Mouse (Mus musculus): Measurements from ENCODE around the gene Tjp2. TPM values are rescaled to one million over a fixed set of nuclear protein-coding genes. Genes with fewer than 3 reads are reported as not detected.

Tjp2 gene
- total and polyA plus RNA-seq, 3 experiments: 0.03 to 0.11 TPM; not detected in 1

- H3K36me3 ChIP-seq (replicated peaks): no peaks in the 10 kb centered on the region
- TF ChIP-seq CTCF (IDR thresholded peaks at IDR 0.05; ENCODE audit: low read depth, low read length): no peak
- TF ChIP-seq GATA2 (IDR thresholded peaks at IDR 0.05; ENCODE audit: borderline replicate concordance, low read depth, low read length): no peak
- no peak for TF ChIP-seq POLR2AphosphoS5 (IDR thresholded peaks at IDR 0.05; ENCODE audit: insufficient replicate concordance, low read depth, low read length)
- no peak for TF ChIP-seq TAL1 (conservative IDR thresholded peaks at IDR 0.05; ENCODE audit: low read depth, low read length)
- TF ChIP-seq GATA1 (IDR thresholded peaks at IDR 0.05; ENCODE audit: borderline replicate concordance, low read length): no peak
- ATAC-seq (ENCODE audit: extremely low read depth, insufficient number of reproducible peaks, low FRiP score, poor library complexity, severe bottlenecking) (no peak), DNase-seq (ENCODE audit: low spot score) (no peak)
- peaks cover 4% of the 10 kb centered on the region; the same call in 1 of the 2 replicates for H3K27me3 ChIP-seq (ENCODE audit: insufficient read depth, low read length)
- H3K9me3 ChIP-seq (replicated peaks): no peaks in the 10 kb centered on the region
- no peaks in the 10 kb centered on the region for H3K4me1 ChIP-seq (ENCODE audit: insufficient read depth, low read depth, low read length)
- H3K4me3 ChIP-seq (ENCODE audit: low read depth, low read length): no peak overlapping the region
Measured at GRCm38 (mm10) chr19:24120811-24121210, 104.0 kb downstream of the Tjp2 start.

- no peak for DNase-seq (ENCODE audit: low spot score)
- no peak overlapping the region for H3K4me3 ChIP-seq (ENCODE audit: low read depth, low read length)
- H3K36me3 ChIP-seq (replicated peaks): no peaks in the 10 kb centered on the region
- H3K9me3 ChIP-seq (replicated peaks): no peaks in the 10 kb centered on the region
- no peaks in the 10 kb centered on the region; the same call in 1 of the 2 replicates for H3K27me3 ChIP-seq (ENCODE audit: insufficient read depth, low read length)
- no peak for ATAC-seq (ENCODE audit: extremely low read depth, insufficient number of reproducible peaks, low FRiP score, poor library complexity, severe bottlenecking)
- H3K4me1 ChIP-seq (ENCODE audit: insufficient read depth, low read depth, low read length): no peaks in the 10 kb centered on the region
- TF ChIP-seq TAL1 (conservative IDR thresholded peaks at IDR 0.05; ENCODE audit: low read depth, low read length) (no peak), POLR2AphosphoS5 (IDR thresholded peaks at IDR 0.05; ENCODE audit: insufficient replicate concordance, low read depth, low read length) (no peak), GATA1 (IDR thresholded peaks at IDR 0.05; ENCODE audit: borderline replicate concordance, low read length) (no peak), CTCF (IDR thresholded peaks at IDR 0.05; ENCODE audit: low read depth, low read length) (no peak), GATA2 (IDR thresholded peaks at IDR 0.05; ENCODE audit: borderline replicate concordance, low read depth, low read length) (no peak)
Measured at GRCm38 (mm10) chr19:24118775-24119174, 106.1 kb downstream of the Tjp2 start.

GRCm38 (mm10) chr19:24111581-24111980 lies 113.2 kb downstream of the Tjp2 start:
- Histone ChIP-seq H3K36me3 (replicated peaks) (no peaks in the 10 kb centered on the region), H3K4me1 (ENCODE audit: insufficient read depth, low read depth, low read length) (no peaks in the 10 kb centered on the region), H3K27me3 (ENCODE audit: insufficient read depth, low read length) (peaks cover 3% of the 10 kb centered on the region; the same call in 1 of the 2 replicates), H3K4me3 (ENCODE audit: low read depth, low read length) (no peak overlapping the region), H3K9me3 (replicated peaks) (no peaks in the 10 kb centered on the region)
- ATAC-seq (ENCODE audit: extremely low read depth, insufficient number of reproducible peaks, low FRiP score, poor library complexity, severe bottlenecking) (no peak), DNase-seq (ENCODE audit: low spot score) (no peak)
- TF ChIP-seq POLR2AphosphoS5 (IDR thresholded peaks at IDR 0.05; ENCODE audit: insufficient replicate concordance, low read depth, low read length): no peak
- no peak for TF ChIP-seq GATA2 (IDR thresholded peaks at IDR 0.05; ENCODE audit: borderline replicate concordance, low read depth, low read length)
- TF ChIP-seq TAL1 (conservative IDR thresholded peaks at IDR 0.05; ENCODE audit: low read depth, low read length): no peak
- no peak for TF ChIP-seq GATA1 (IDR thresholded peaks at IDR 0.05; ENCODE audit: borderline replicate concordance, low read length)
- TF ChIP-seq CTCF (IDR thresholded peaks at IDR 0.05; ENCODE audit: low read depth, low read length): no peak

GRCm38 (mm10) chr19:24107707-24108106 lies 117.1 kb downstream of the Tjp2 start:
- Histone ChIP-seq H3K27me3 (ENCODE audit: insufficient read depth, low read length) (peaks cover 6% of the 10 kb centered on the region), H3K9me3 (replicated peaks) (no peaks in the 10 kb centered on the region), H3K4me3 (ENCODE audit: low read depth, low read length) (no peak overlapping the region), H3K36me3 (replicated peaks) (no peaks in the 10 kb centered on the region), H3K4me1 (ENCODE audit: insufficient read depth, low read depth, low read length) (no peaks in the 10 kb centered on the region)
- TF ChIP-seq GATA1 (IDR thresholded peaks at IDR 0.05; ENCODE audit: borderline replicate concordance, low read length) (no peak), POLR2AphosphoS5 (IDR thresholded peaks at IDR 0.05; ENCODE audit: insufficient replicate concordance, low read depth, low read length) (no peak), GATA2 (IDR thresholded peaks at IDR 0.05; ENCODE audit: borderline replicate concordance, low read depth, low read length) (no peak), TAL1 (conservative IDR thresholded peaks at IDR 0.05; ENCODE audit: low read depth, low read length) (no peak), CTCF (IDR thresholded peaks at IDR 0.05; ENCODE audit: low read depth, low read length) (no peak)
- ATAC-seq (ENCODE audit: extremely low read depth, insufficient number of reproducible peaks, low FRiP score, poor library complexity, severe bottlenecking) (no peak), DNase-seq (ENCODE audit: low spot score) (no peak)

DNA sequence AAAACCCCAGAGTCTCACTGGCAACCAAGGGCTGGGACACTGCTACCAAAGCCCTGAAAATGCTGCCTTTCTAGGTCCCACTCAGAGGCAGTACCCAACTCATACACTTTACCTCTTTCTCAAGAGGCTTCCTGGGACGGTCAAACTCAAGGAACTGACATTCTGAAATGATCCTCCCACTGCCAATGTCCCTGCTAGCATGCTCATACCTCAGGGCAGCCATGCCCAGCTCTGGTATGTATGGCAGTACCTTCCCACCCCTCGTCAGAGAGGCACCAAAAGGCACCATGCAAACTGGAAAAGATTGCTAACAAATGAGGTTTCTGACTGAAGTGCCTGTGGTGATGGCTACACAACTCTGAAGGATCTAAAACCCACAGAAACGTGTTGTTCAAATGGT lies 121.0 kb downstream of the Tjp2 start:
- Histone ChIP-seq H3K9me3 (replicated peaks) (no peaks in the 10 kb centered on the region), H3K4me1 (ENCODE audit: insufficient read depth, low read depth, low read length) (no peaks in the 10 kb centered on the region), H3K27me3 (ENCODE audit: insufficient read depth, low read length) (peaks cover 6% of the 10 kb centered on the region), H3K4me3 (ENCODE audit: low read depth, low read length) (no peak overlapping the region), H3K36me3 (replicated peaks) (no peaks in the 10 kb centered on the region)
- no peak for DNase-seq (ENCODE audit: low spot score)
- TF ChIP-seq POLR2AphosphoS5 (IDR thresholded peaks at IDR 0.05; ENCODE audit: insufficient replicate concordance, low read depth, low read length): no peak
- TF ChIP-seq GATA2 (IDR thresholded peaks at IDR 0.05; ENCODE audit: borderline replicate concordance, low read depth, low read length): no peak
- TF ChIP-seq GATA1 (IDR thresholded peaks at IDR 0.05; ENCODE audit: borderline replicate concordance, low read length): no peak
- no peak for TF ChIP-seq CTCF (IDR thresholded peaks at IDR 0.05; ENCODE audit: low read depth, low read length)
- no peak for TF ChIP-seq TAL1 (conservative IDR thresholded peaks at IDR 0.05; ENCODE audit: low read depth, low read length)
- no peak for ATAC-seq (ENCODE audit: extremely low read depth, insufficient number of reproducible peaks, low FRiP score, poor library complexity, severe bottlenecking)

DNA sequence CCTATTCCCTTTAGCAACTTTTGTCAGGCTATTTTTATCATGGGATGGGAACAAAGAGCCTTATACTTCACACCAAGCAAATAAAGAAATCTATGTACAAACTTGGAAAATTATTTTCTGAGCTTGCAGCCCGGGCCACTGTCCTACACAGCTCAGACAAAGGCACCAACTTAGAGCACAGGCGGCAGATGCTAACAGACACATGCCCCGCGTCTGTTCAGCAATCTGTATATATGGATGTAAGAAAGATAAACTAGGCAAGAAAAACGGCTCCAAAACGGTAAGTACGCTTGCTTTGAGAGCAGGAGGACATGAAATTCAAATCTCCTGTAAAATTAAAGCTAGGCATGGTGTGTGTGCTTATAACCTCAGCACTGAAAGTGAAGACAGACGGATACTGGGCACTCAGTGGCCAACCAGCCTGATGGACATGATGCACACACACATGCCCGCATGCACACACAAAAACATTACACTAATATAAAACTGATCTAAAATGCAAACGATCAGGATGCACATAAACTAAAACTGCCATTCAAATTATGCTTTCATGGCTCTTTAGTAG lies 122.2 kb downstream of the Tjp2 start:
- Histone ChIP-seq H3K4me1 (ENCODE audit: insufficient read depth, low read depth, low read length) (no peaks in the 10 kb centered on the region), H3K27me3 (ENCODE audit: insufficient read depth, low read length) (peaks cover 13% of the 10 kb centered on the region), H3K4me3 (ENCODE audit: low read depth, low read length) (no peak overlapping the region), H3K36me3 (replicated peaks) (no peaks in the 10 kb centered on the region), H3K9me3 (replicated peaks) (no peaks in the 10 kb centered on the region)
- DNase-seq (ENCODE audit: low spot score) (no peak), ATAC-seq (ENCODE audit: extremely low read depth, insufficient number of reproducible peaks, low FRiP score, poor library complexity, severe bottlenecking) (no peak)
- TF ChIP-seq TAL1 (conservative IDR thresholded peaks at IDR 0.05; ENCODE audit: low read depth, low read length) (no peak), CTCF (IDR thresholded peaks at IDR 0.05; ENCODE audit: low read depth, low read length) (no peak), GATA1 (IDR thresholded peaks at IDR 0.05; ENCODE audit: borderline replicate concordance, low read length) (no peak), POLR2AphosphoS5 (IDR thresholded peaks at IDR 0.05; ENCODE audit: insufficient replicate concordance, low read depth, low read length) (no peak), GATA2 (IDR thresholded peaks at IDR 0.05; ENCODE audit: borderline replicate concordance, low read depth, low read length) (no peak)

Data from G1E (cell line).